Mouse (Mus musculus) heart, embryonic 13.5 days (tissue): ENCODE measurements at regions not wholly inside any gene's neighbourhood (a gene's known extent, or its start where the extent isn't known, plus 50 kb on each side); places are given as distances from the start of the nearest gene placed in this dataset.
A peak's percentile ranks its signal among the peaks of the same experiment; 100 is the strongest.

Experiments
- ATAC-seq: fragments of 200-750 bp; cut with Nextera tagmentation; 2 replicates; pipeline ENCODE4 v1.8.0; 2017; ENCODE audit warnings: moderate TSS enrichment; ENCODE audit not compliant: insufficient number of reproducible peaks, low FRiP score, low TSS enrichment; ENCODE audit errors: extremely low read depth
- H3K27ac ChIP-seq: fragments of 300-500 bp; sonication (generic); replicated peaks from 2 replicates; pipeline ENCODE4 v1.5.1; 2015; ENCODE audit warnings: moderate library complexity, mild to moderate bottlenecking, inconsistent platforms
- H3K27me3 ChIP-seq: fragments of 300-500 bp; sonication (generic); replicated peaks from 2 replicates; pipeline ENCODE4 v1.6.1; 2015; ENCODE audit warnings: mild to moderate bottlenecking, inconsistent platforms
- H3K36me3 ChIP-seq: fragments of 300-500 bp; sonication (generic); 2 replicates; pipeline ENCODE4 v1.6.1; 2015; ENCODE audit warnings: mild to moderate bottlenecking, inconsistent platforms
- H3K4me1 ChIP-seq: fragments of 300-500 bp; sonication (generic); 2 replicates; pipeline ENCODE4 v1.6.1; 2015; ENCODE audit warnings: inconsistent platforms
- H3K4me2 ChIP-seq: fragments of 300-500 bp; sonication (generic); 2 replicates; pipeline ENCODE4 v1.6.1; 2015; ENCODE audit warnings: inconsistent platforms, mild to moderate bottlenecking, moderate library complexity
- H3K4me3 ChIP-seq: fragments of 300-500 bp; sonication (generic); 2 replicates; pipeline ENCODE4 v1.5.1; 2015; ENCODE audit warnings: moderate library complexity, mild to moderate bottlenecking, inconsistent platforms
- H3K9ac ChIP-seq: fragments of 300-500 bp; sonication (generic); 2 replicates; pipeline ENCODE4 v1.6.1; 2015; ENCODE audit warnings: inconsistent platforms, mild to moderate bottlenecking, moderate library complexity
- H3K9me3 ChIP-seq: fragments of 300-500 bp; sonication (generic); 2 replicates; pipeline ENCODE4 v1.6.1; 2016; ENCODE audit warnings: inconsistent platforms
- WGBS: fragments of 180-500 bp; shearing (Covaris S2); methylation state at CpG from one replicate; pipeline ENCODE4 v1.1.7; 2015; ENCODE audit warnings: mixed read lengths; 5-methylcytosine and 5-hydroxymethylcytosine counted together

GRCm38 (mm10) chr14:105403256-105403655 lies 144.9 kb downstream of the Ndfip2 start:
- Histone ChIP-seq H3K9me3 (no peaks in the 10 kb centered on the region), H3K27me3 (no peaks in the 10 kb centered on the region), H3K27ac (peak overlapping the region; percentile 80), H3K4me2 (no peak overlapping the region), H3K4me1 (peaks cover 38% of the 10 kb centered on the region), H3K9ac (no peak overlapping the region), H3K4me3 (no peak overlapping the region), H3K36me3 (no peaks in the 10 kb centered on the region)
- no peak for ATAC-seq
- 44% methylated on average over 9 of the region's 9 CpGs for WGBS

- H3K27ac ChIP-seq, result peak overlapping the region; percentile 80
- 88% methylated on average over 10 of the region's 10 CpGs for WGBS
These were observed 144.2 kb downstream of the Ndfip2 start for GRCm38 (mm10) chr14:105402556-105402955.

DNA sequence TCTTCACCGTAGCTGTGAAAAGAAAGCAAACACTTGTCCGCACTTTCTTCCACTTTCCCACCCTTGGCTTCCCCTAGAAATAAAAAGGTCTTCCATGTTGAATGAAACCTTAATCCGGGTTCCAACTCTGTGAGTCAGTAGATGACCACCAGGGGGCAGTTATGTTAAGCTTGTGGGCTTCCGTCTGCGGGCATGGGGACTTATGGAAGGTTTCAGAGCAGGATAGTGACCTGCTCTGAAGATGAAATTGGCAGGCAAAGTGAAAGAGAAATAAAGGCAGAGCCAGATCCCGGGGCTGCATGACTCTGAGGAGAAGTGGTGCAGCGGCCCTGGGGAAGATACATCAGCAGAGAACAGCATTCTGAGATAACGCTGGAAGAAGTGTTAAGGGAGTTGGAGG lies 139.1 kb downstream of the Ndfip2 start:
- Histone ChIP-seq H3K9me3 (no peaks in the 10 kb centered on the region), H3K27ac (peak overlapping the region; percentile 65; the same call in 1 of the 2 replicates), H3K4me1 (peaks cover 35% of the 10 kb centered on the region), H3K36me3 (no peaks in the 10 kb centered on the region), H3K27me3 (no peaks in the 10 kb centered on the region), H3K9ac (peak overlapping the region; percentile 60), H3K4me2 (peak overlapping the region; percentile 63), H3K4me3 (peak overlapping the region; percentile 31)
- ATAC-seq, result no peak
- WGBS, result 13% methylated on average over 8 of the region's 8 CpGs

More at GRCm38 (mm10) chr14:105402556-105402955, 144.2 kb downstream of the Ndfip2 start:
- no peaks in the 10 kb centered on the region for H3K27me3 ChIP-seq
- no peak for ATAC-seq
- H3K4me3 ChIP-seq, result no peak overlapping the region
- H3K9ac ChIP-seq, result no peak overlapping the region
- no peaks in the 10 kb centered on the region for H3K9me3 ChIP-seq
- no peaks in the 10 kb centered on the region for H3K36me3 ChIP-seq
- H3K4me1 ChIP-seq, result peaks cover 44% of the 10 kb centered on the region
- H3K4me2 ChIP-seq, result no peak overlapping the region

DNA sequence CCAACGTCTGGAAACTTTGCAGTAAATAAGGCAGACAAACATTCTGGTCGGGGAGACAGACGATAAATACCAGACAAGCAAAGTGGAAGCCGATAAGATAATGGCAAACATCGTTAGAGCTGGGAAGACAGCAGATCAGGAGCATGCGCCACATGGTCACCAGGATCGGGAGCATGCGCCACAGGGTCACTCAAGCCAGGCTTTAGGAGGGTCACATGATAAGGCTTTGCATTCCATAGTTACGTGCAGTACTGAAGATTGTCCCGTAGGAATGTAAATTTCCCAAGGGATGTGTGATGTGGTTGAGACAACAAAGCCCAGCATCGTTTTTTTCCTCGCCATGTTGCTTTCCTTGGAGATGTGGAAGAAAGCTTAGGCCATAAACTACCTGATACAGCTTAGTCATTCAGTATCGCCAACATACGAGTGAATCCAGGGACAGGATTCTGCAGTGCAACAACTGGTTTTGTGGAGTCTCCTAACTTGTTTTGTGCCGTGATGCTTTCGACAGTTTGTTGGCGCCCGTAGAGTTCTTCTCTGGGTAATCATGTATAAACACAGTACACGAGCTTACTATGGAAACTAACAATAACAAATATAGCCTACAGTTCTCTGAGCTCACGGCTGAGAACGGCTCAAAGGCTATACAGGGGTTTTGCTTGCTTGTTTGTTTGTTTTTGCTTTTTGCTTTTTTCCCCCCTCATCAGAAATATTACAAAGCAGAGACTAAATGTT lies 133.9 kb downstream of the Ndfip2 start:
- H3K36me3 ChIP-seq, result no peaks in the 10 kb centered on the region
- peak overlapping the region; percentile 20; the same call in 1 of the 2 replicates for H3K27ac ChIP-seq
- 33% methylated on average over 21 of the region's 21 CpGs for WGBS
- no peaks in the 10 kb centered on the region for H3K27me3 ChIP-seq
- H3K4me2 ChIP-seq, result peak overlapping the region; percentile 44
- H3K9me3 ChIP-seq, result no peaks in the 10 kb centered on the region
- peaks cover 34% of the 10 kb centered on the region for H3K4me1 ChIP-seq
- no peak overlapping the region for H3K4me3 ChIP-seq
- no peak for ATAC-seq
- H3K9ac ChIP-seq, result peak overlapping the region; percentile 5; the same call in 1 of the 2 replicates

DNA sequence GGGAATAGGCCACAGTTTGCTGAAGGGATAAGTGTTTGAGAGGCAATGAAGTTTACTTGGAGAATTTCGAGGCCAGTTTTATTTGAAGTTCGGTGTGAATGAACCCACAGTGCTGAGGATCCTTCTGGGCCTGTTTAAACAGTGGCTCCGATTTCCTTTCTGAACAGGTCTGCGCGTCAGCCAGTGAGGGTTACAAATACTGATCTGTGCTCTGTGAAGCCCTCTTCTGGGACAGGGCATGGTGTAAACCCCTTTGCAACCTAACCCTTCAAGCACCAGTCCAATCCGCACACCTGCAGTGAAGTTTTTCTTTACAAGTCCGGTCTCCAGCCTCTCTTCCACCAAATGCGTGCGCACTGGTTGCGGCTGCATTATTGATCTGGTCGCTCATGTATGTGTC lies 133.1 kb downstream of the Ndfip2 start:
- Histone ChIP-seq H3K27ac (peak overlapping the region; percentile 42), H3K4me2 (peak overlapping the region; percentile 44), H3K4me3 (no peak overlapping the region), H3K9ac (no peak overlapping the region), H3K27me3 (no peaks in the 10 kb centered on the region), H3K9me3 (no peaks in the 10 kb centered on the region), H3K36me3 (no peaks in the 10 kb centered on the region), H3K4me1 (peaks cover 34% of the 10 kb centered on the region)
- 54% methylated on average over 11 of the region's 11 CpGs for WGBS
- ATAC-seq, result no peak

GRCm38 (mm10) chr14:105385119-105385518 lies 126.7 kb downstream of the Ndfip2 start:
- ATAC-seq, result no peak
- no peak overlapping the region for H3K27ac ChIP-seq
- H3K36me3 ChIP-seq, result no peaks in the 10 kb centered on the region
- H3K4me3 ChIP-seq, result no peak overlapping the region
- WGBS, result 80% methylated on average over 4 of the region's 4 CpGs
- H3K4me2 ChIP-seq, result no peak overlapping the region
- H3K9ac ChIP-seq, result no peak overlapping the region
- H3K27me3 ChIP-seq, result no peaks in the 10 kb centered on the region
- H3K9me3 ChIP-seq, result no peaks in the 10 kb centered on the region
- peaks cover 18% of the 10 kb centered on the region for H3K4me1 ChIP-seq

GRCm38 (mm10) chr14:105383382-105383781 lies 125.0 kb downstream of the Ndfip2 start:
- no peak for ATAC-seq
- 53% methylated on average over 5 of the region's 5 CpGs for WGBS
- Histone ChIP-seq H3K27me3 (no peaks in the 10 kb centered on the region), H3K4me1 (peaks cover 36% of the 10 kb centered on the region), H3K9ac (no peak overlapping the region), H3K9me3 (no peaks in the 10 kb centered on the region), H3K4me2 (no peak overlapping the region), H3K4me3 (no peak overlapping the region), H3K27ac (no peak overlapping the region), H3K36me3 (no peaks in the 10 kb centered on the region)

- H3K9ac ChIP-seq, result no peak overlapping the region
- no peaks in the 10 kb centered on the region for H3K27me3 ChIP-seq
- H3K9me3 ChIP-seq, result no peaks in the 10 kb centered on the region
- WGBS, result 42% methylated on average over 4 of the region's 4 CpGs
- H3K27ac ChIP-seq, result peak overlapping the region; percentile 32; the same call in 1 of the 2 replicates
- H3K36me3 ChIP-seq, result no peaks in the 10 kb centered on the region
- no peak overlapping the region for H3K4me2 ChIP-seq
- H3K4me1 ChIP-seq, result peaks cover 59% of the 10 kb centered on the region
- ATAC-seq, result no peak
- no peak overlapping the region for H3K4me3 ChIP-seq
These were observed 121.7 kb downstream of the Ndfip2 start for GRCm38 (mm10) chr14:105380101-105380500.

- Histone ChIP-seq H3K4me1 (peaks cover 69% of the 10 kb centered on the region), H3K27ac (peak overlapping the region; percentile 71), H3K4me2 (peak overlapping the region; percentile 31), H3K27me3 (no peaks in the 10 kb centered on the region), H3K36me3 (no peaks in the 10 kb centered on the region), H3K9me3 (no peaks in the 10 kb centered on the region), H3K9ac (0 out of 2 replicates have a peak overlapping the region, but pooled peaks have one; percentile 5), H3K4me3 (no peak overlapping the region)
- 9% methylated on average over 5 of the region's 5 CpGs for WGBS
- ATAC-seq, result peak; percentile 46; the same call in 1 of the 2 replicates
These were observed 119.4 kb downstream of the Ndfip2 start for GRCm38 (mm10) chr14:105377770-105378169.

GRCm38 (mm10) chr14:105377035-105377621 lies 118.8 kb downstream of the Ndfip2 start:
- H3K4me1 ChIP-seq, result peaks cover 64% of the 10 kb centered on the region
- no peaks in the 10 kb centered on the region for H3K9me3 ChIP-seq
- H3K4me3 ChIP-seq, result no peak overlapping the region
- peak overlapping the region; percentile 71 for H3K27ac ChIP-seq
- ATAC-seq, result no peak
- H3K9ac ChIP-seq, result peak overlapping the region; percentile 30; the same call in 1 of the 2 replicates
- H3K4me2 ChIP-seq, result no peak overlapping the region
- WGBS, result 42% methylated on average over 4 of the region's 4 CpGs
- H3K36me3 ChIP-seq, result no peaks in the 10 kb centered on the region
- H3K27me3 ChIP-seq, result no peaks in the 10 kb centered on the region

DNA sequence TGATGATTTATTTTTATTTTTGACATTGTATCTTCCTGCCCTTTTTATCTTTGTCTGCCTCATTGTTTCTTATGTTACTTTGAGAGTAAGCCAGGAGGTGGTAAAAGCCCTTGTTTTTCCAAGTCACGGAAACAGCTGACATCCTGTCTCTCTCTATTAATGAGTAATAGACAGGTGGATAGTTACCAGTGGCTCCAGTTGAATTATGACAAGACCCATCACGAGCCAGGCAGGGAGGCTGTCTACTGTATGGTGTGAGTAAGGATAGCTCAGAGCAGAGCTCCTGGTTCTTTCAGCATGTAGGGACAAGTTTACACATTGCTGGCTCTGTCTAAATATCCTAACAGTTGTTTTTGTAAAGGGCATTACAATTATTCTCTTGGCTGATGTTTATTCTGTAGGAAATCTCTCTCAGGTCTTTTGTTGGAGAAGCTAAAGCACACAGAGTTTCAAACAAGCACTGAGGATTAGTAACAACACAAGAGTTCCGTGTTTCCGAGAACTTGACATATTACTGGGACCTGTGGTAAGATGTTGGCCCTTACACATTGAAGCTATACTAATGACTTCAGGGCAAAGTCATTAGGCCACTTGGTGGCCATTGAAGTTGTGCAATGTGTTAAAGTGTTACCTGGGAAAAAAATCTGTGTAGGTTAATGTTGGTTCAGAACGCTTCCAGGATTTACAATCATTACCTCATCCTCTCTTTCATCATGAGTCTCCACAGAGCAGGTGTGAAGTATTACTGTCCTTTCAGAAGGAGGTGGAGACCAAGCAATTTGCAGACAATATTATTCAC lies 111.5 kb downstream of the Ndfip2 start:
- no peaks in the 10 kb centered on the region for H3K36me3 ChIP-seq
- H3K27ac ChIP-seq, result no peak overlapping the region
- H3K9me3 ChIP-seq, result no peaks in the 10 kb centered on the region
- H3K9ac ChIP-seq, result no peak overlapping the region
- no peaks in the 10 kb centered on the region for H3K27me3 ChIP-seq
- no peak for ATAC-seq
- WGBS, result 73% methylated on average over 5 of the region's 5 CpGs
- H3K4me1 ChIP-seq, result peaks cover 7% of the 10 kb centered on the region
- H3K4me3 ChIP-seq, result no peak overlapping the region
- H3K4me2 ChIP-seq, result no peak overlapping the region
